Mouse (Mus musculus) heart, adult 18-20 months (tissue): ENCODE measurements at regions not wholly inside any gene's neighbourhood (a gene's known extent, or its start where the extent isn't known, plus 50 kb on each side); places are given as distances from the start of the nearest gene placed in this dataset.

Source experiments
- DNase-seq, 2 experiments: peaks; one replicate each; pipeline ENCODE4 v3.0.0; 2021 to 2022; ENCODE audit warnings: mixed read lengths in 1 of 2

- no peak for DNase-seq
These were observed 143.0 kb upstream of the Cpeb2 start for GRCm38 (mm10) chr5:43089941-43090340.

- peak in 1 of 2 experiments; percentile 24 for DNase-seq
These were observed 139.2 kb upstream of the Cpeb2 start for GRCm38 (mm10) chr5:43093647-43094326.

- DNase-seq, result peak; percentile 70 to 73
These were observed 138.6 kb upstream of the Cpeb2 start for GRCm38 (mm10) chr5:43094329-43094898.

- DNase-seq, result peak in 1 of 2 experiments; percentile 12
These were observed 130.9 kb upstream of the Cpeb2 start for GRCm38 (mm10) chr5:43102000-43102459.

GRCm38 (mm10) chr5:43102590-43102989, 130.4 kb upstream of the Cpeb2 start:
- DNase-seq, result no peak

GRCm38 (mm10) chr5:43103728-43104127, 129.2 kb upstream of the Cpeb2 start:
- no peak for DNase-seq

- no peak for DNase-seq
These were observed 127.4 kb upstream of the Cpeb2 start for GRCm38 (mm10) chr5:43105528-43105927.

- DNase-seq, result no peak
These were observed 125.3 kb upstream of the Cpeb2 start for GRCm38 (mm10) chr5:43107436-43108259.

- DNase-seq, result no peak
These were observed 124.7 kb upstream of the Cpeb2 start for GRCm38 (mm10) chr5:43108260-43108589.

- DNase-seq, result no peak
These were observed 122.8 kb upstream of the Cpeb2 start for GRCm38 (mm10) chr5:43110122-43110521.

GRCm38 (mm10) chr5:43111740-43112139, 121.2 kb upstream of the Cpeb2 start:
- no peak for DNase-seq

- DNase-seq, result no peak
These were observed 119.4 kb upstream of the Cpeb2 start for GRCm38 (mm10) chr5:43113405-43114119.

GRCm38 (mm10) chr5:43115507-43115906, 117.5 kb upstream of the Cpeb2 start:
- no peak for DNase-seq

GRCm38 (mm10) chr5:43116821-43117220, 116.1 kb upstream of the Cpeb2 start:
- DNase-seq, result no peak

GRCm38 (mm10) chr5:43121065-43121464, 111.9 kb upstream of the Cpeb2 start:
- no peak for DNase-seq

- no peak for DNase-seq
These were observed 108.7 kb upstream of the Cpeb2 start for GRCm38 (mm10) chr5:43124301-43124700.

- no peak for DNase-seq
These were observed 107.0 kb upstream of the Cpeb2 start for GRCm38 (mm10) chr5:43125774-43126536.

- no peak for DNase-seq
These were observed 102.6 kb upstream of the Cpeb2 start for GRCm38 (mm10) chr5:43130377-43130776.

- peak in 1 of 2 experiments; percentile 3 for DNase-seq
These were observed 101.9 kb upstream of the Cpeb2 start for GRCm38 (mm10) chr5:43130901-43131557.

GRCm38 (mm10) chr5:43133672-43134071, 99.3 kb upstream of the Cpeb2 start:
- no peak for DNase-seq

- peak in 1 of 2 experiments; percentile 6 for DNase-seq
These were observed 96.8 kb upstream of the Cpeb2 start for GRCm38 (mm10) chr5:43136142-43136541.
